Mouse (Mus musculus) ES-E14 (cell line): Measurements from ENCODE around the gene 2310022A10Rik. TPM values are rescaled to one million over a fixed set of nuclear protein-coding genes. Genes with fewer than 3 reads are reported as not detected.

Source experiments
- DNase-seq: peaks from one replicate; pipeline ENCODE4 v3.0.0-alpha.2; 2013; ENCODE audit warnings: low read depth, low spot score
- H3K27ac ChIP-seq: 2 replicates; pipeline ENCODE4 v1.5.1; 2012; ENCODE audit warnings: low read depth, mild to moderate bottlenecking, low read length, moderate library complexity, mixed read lengths; ENCODE audit not compliant: poor library complexity, insufficient read depth, severe bottlenecking
- H3K36me3 ChIP-seq: 2 replicates; pipeline ENCODE4 v1.6.1; 2012; ENCODE audit warnings: mild to moderate bottlenecking, low read length, moderate library complexity, mixed read lengths; ENCODE audit not compliant: control insufficient read depth, poor library complexity, insufficient read depth, severe bottlenecking
- H3K4me1 ChIP-seq, 2 experiments: fragments of 150-350 bp in 1 of 2; sonication (generic) in 1 of 2; 2 replicates each; pipeline ENCODE4 v1.6.1; 2012; ENCODE audit warnings: low read length in 2 of 2, mild to moderate bottlenecking in 1 of 2, mixed read lengths in 1 of 2; ENCODE audit not compliant: control insufficient read depth in 2 of 2, insufficient read depth in 2 of 2, poor library complexity in 1 of 2
- H3K4me3 ChIP-seq, 2 experiments: fragments of 150-350 bp in 1 of 2; sonication (generic) in 1 of 2; 2 replicates each; pipeline ENCODE4 v1.5.1; 2012; ENCODE audit warnings: low read length in 2 of 2, low read depth in 1 of 2, mild to moderate bottlenecking in 1 of 2, mixed read lengths in 1 of 2; ENCODE audit not compliant: insufficient read depth in 1 of 2, poor library complexity in 1 of 2, severe bottlenecking in 1 of 2
- H3K9ac ChIP-seq: 2 replicates; pipeline ENCODE4 v1.6.1; 2012; ENCODE audit warnings: low read depth, mild to moderate bottlenecking, low read length, mixed read lengths; ENCODE audit not compliant: poor library complexity, insufficient read depth, severe bottlenecking
- H3K9me3 ChIP-seq: fragments of 150-350 bp; sonication (generic); 2 replicates; pipeline ENCODE4 v1.6.1; 2012; ENCODE audit warnings: low read depth, mild to moderate bottlenecking, low read length; ENCODE audit not compliant: control insufficient read depth, insufficient read depth
- CHD2 ChIP-seq: IDR thresholded peaks from 2 replicates; pipeline ENCODE4 v1.6.1; 2014; ENCODE audit warnings: mild to moderate bottlenecking, low read depth, low read length, inconsistent platforms
- HCFC1 ChIP-seq: IDR thresholded peaks from 2 replicates; pipeline ENCODE4 v1.6.1; 2012; ENCODE audit warnings: low read length, inconsistent platforms, borderline replicate concordance; ENCODE audit not compliant: insufficient read depth
- MAFK ChIP-seq: IDR thresholded peaks from 2 replicates; pipeline ENCODE4 v1.6.1; 2014; ENCODE audit warnings: mild to moderate bottlenecking, low read depth, low read length, inconsistent platforms; ENCODE audit not compliant: insufficient read depth
- ZC3H11A ChIP-seq: IDR thresholded peaks from 2 replicates; pipeline ENCODE4 v1.6.1; 2012; ENCODE audit warnings: low read depth, mild to moderate bottlenecking, inconsistent platforms, low read length, borderline replicate concordance
- ZNF384 ChIP-seq: IDR thresholded peaks from 2 replicates; pipeline ENCODE4 v1.6.1; 2012; ENCODE audit warnings: low read depth, low read length, inconsistent platforms
- in situ Hi-C, 2 experiments: fragments of 600-800 bp; cut with MboI; formaldehyde crosslinking; loops; one replicate each; pipeline ENCODE4 v1.15.1; 2025; ENCODE audit warnings: low sequenced_read_pairs in 2 of 2, inconsistent platforms in 1 of 2; ENCODE audit not compliant: unreplicated experiment in 2 of 2
- total RNA-seq: library from RNA; depleted of rRNA; stranded (reverse); fragments of 300-350 nt; gene quantifications from 2 replicates; pipeline ENCODE4 v1.2.3, GENCODE M21; 2012

Gene 2310022A10Rik
- total RNA-seq, 1 experiment: 15.9 TPM

DNA sequence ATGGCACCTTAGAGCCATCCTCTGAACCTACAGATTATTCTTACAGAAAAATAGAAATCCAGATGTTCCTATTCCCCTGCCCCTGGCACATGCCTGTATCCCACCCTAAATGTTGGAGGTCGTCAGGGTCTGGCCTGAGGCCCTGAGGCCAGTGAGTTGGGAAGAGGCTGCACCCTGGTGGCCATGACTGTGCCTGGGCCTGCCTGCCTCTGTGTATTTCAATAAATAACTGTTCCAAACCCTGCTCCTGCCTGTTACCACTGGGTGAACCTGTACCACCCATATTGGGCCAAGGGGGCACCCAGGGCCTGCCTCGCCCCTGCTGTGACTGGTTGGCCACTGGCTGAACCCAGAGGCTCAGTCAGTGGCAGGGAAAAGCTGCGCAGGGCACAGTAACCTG lies 22.1 kb upstream of the 2310022A10Rik start:
- H3K27ac ChIP-seq: no peak overlapping the region
- peaks cover 24% of the 10 kb centered on the region; the same call in 1 of the 2 replicates for H3K36me3 ChIP-seq

DNA sequence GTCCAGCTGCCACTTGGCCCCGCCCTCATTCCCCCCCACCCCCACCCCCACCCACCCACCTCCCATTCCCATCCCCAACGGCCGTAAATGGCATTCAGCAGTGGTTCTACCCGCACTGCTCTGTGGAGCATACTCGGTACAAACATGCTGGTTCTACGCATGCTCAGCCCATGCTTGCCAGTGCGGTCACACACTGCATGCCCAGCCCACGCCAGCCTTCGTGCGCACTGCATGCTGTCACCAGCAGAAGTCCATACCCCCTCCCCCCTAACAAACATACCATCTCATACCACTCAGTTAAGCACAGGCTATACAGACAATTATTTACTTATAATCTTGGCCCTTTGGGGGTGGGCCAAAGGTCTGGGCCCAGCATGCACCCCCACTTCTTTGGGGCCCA lies 21.3 kb upstream of the 2310022A10Rik start:
- H3K9me3 ChIP-seq: no peaks in the 10 kb centered on the region
- TF ChIP-seq HCFC1 (no peak), ZNF384 (no peak), CHD2 (no peak), MAFK (no peak), ZC3H11A (no peak)
- in situ Hi-C loops: no loop called here
- no peak overlapping the region for H3K9ac ChIP-seq
- H3K4me1 ChIP-seq: peaks cover 0 to 7% of the 10 kb centered on the region in 2 experiments; a peak in 1 of 4 replicates
- H3K27ac ChIP-seq: no peak overlapping the region
- no peak overlapping the region for H3K4me3 ChIP-seq
- no peak for DNase-seq
- H3K36me3 ChIP-seq: peaks cover 30% of the 10 kb centered on the region; the same call in 1 of the 2 replicates

More for the DNA sequence above, 22.1 kb upstream of the 2310022A10Rik start:
- no peak overlapping the region for H3K9ac ChIP-seq
- H3K9me3 ChIP-seq: no peaks in the 10 kb centered on the region
- H3K4me3 ChIP-seq: no peak overlapping the region
- no peak for DNase-seq
- peaks cover 0 to 9% of the 10 kb centered on the region in 2 experiments; a peak in 1 of 4 replicates for H3K4me1 ChIP-seq
- TF ChIP-seq CHD2 (no peak), ZC3H11A (no peak), MAFK (no peak), ZNF384 (no peak), HCFC1 (no peak)
- in situ Hi-C loops: no loop called here

DNA sequence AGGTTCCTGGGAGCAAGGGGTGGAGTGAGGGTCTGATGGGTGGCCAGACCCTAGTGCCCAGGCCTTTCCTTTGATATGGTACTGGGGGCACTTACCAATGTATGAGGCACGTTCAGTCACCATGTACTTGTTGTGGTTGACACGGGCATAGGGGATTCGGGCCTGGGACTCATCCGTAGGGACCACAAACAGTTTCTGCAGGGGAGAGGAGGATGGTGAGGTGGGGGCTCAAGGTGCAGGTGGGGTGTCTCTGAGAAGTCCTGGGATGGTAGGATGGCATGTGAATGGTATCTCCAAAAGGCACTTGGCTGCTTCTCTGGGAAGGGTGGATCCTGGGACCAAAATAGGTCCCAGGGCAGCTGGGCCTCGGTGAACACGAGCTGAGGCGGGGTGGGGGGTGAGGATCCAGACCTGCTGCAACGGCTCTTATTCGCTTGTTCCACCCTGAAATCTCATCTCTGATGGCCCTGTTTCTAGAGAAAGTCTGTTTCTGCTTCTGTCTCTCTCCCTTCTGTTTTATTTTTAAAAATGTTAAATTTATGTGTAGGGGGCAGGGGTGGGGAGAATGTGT lies 20.5 kb upstream of the 2310022A10Rik start:
- Histone ChIP-seq H3K9ac (no peak overlapping the region), H3K27ac (no peak overlapping the region), H3K36me3 (peaks cover 35% of the 10 kb centered on the region; the same call in 1 of the 2 replicates), H3K4me3 (no peak overlapping the region), H3K9me3 (no peaks in the 10 kb centered on the region), H3K4me1 (peaks cover 0 to 8% of the 10 kb centered on the region in 2 experiments; a peak in 2 of 4 replicates)
- in situ Hi-C loops: no loop called here
- DNase-seq: no peak
- TF ChIP-seq MAFK: no peak
- no peak for TF ChIP-seq ZC3H11A
- no peak for TF ChIP-seq CHD2
- TF ChIP-seq HCFC1: no peak
- no peak for TF ChIP-seq ZNF384

DNA sequence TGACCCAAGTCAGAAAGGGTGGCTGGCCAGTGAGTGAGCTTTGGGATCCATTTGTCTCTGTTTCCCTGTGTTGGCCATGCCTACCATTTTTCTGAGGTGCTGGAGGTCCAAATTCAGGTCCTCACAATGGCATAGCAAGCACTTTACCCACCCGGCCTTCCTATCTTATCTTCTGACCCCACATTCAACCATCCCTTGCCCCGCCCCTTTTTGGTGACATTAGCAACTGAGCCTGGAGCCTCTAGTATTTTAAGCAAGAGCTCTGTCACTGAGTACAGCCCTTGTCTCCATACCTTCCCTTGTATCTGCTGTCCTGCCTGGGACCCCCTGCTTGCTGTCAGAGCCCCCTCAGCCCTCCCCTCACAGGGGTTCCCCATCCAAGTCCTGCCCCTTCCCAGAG lies 17.6 kb upstream of the 2310022A10Rik start:
- Histone ChIP-seq H3K9ac (no peak overlapping the region), H3K4me3 (no peak overlapping the region), H3K4me1 (peaks cover 0 to 10% of the 10 kb centered on the region in 2 experiments; a peak in 2 of 4 replicates), H3K36me3 (peaks cover 46% of the 10 kb centered on the region; the same call in 1 of the 2 replicates), H3K9me3 (no peaks in the 10 kb centered on the region), H3K27ac (no peak overlapping the region)
- no peak for TF ChIP-seq ZNF384
- in situ Hi-C loops: no loop called here
- DNase-seq: no peak

DNA sequence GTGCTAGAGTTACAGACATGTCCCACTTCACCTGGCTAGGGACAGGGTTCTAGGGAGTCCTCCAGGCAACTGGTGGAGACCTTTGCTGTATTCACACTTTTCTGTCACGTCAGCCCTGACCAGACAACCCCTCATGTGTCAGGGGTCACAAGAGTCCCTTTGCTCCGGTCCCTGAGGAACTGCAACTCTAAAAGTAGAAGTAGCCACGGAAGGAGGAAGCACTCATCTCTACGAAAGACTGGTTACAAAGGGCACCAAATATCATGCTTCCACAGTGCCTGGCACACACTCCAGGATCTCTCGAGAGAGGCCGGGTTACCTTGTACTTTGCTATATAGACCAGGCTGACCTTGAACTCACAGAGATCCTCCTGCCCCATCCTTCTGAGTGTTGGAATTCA lies 16.4 kb upstream of the 2310022A10Rik start:
- in situ Hi-C loops: no loop called here
- TF ChIP-seq ZNF384 (no peak), CHD2 (no peak), MAFK (no peak), HCFC1 (no peak), ZC3H11A (no peak)
- H3K4me1 ChIP-seq: peaks cover 0 to 12% of the 10 kb centered on the region in 2 experiments; a peak in 2 of 4 replicates
- no peaks in the 10 kb centered on the region for H3K9me3 ChIP-seq
- H3K9ac ChIP-seq: no peak overlapping the region
- peaks cover 51% of the 10 kb centered on the region; the same call in 1 of the 2 replicates for H3K36me3 ChIP-seq
- H3K27ac ChIP-seq: no peak overlapping the region
- no peak for DNase-seq
- no peak overlapping the region for H3K4me3 ChIP-seq
